Mouse (Mus musculus): ENCODE data around the gene Tcaf2.

- TF ChIP-seq HCFC1 (IDR thresholded peaks at IDR 0.05; ENCODE audit: borderline replicate concordance, insufficient read depth, low read length): no peak
- no peak for TF ChIP-seq CHD2 (IDR thresholded peaks at IDR 0.05; ENCODE audit: low read depth, low read length)
Observed at GRCm38 (mm10) chr6:42578678-42579077, 66.4 kb downstream of the Tcaf2 start.

All from ES-E14 (cell line).